ENCODE assay signal across 20 mouse cellular contexts in genomic region chr1:157143326-157143932, GRCm38 (mm10). TPM values are rescaled to one million over a fixed set of nuclear protein-coding genes. Genes with fewer than 3 reads are reported as not detected.
DNase-seq lines count a peak whose midpoint lies in the region; ATAC-seq and TF ChIP-seq lines count a peak whose summit lies in the region.
"Had no signal": no experiment of that assay in that cellular context is flagged by ENCODE, and none has a peak within 500 bp of the region (broad histone marks: within the 10 kb centered on the region; RNA-seq: fewer than 3 reads in every experiment).

No protein-coding gene starts in this region.

- H3K9me3 ChIP-seq in heart, embryonic 12.5 days (replicated peaks), result no peaks in the 10 kb centered on the region
- H3K9me3 ChIP-seq in forebrain, postnatal 0 days (ENCODE audit: low read length), result no peaks in the 10 kb centered on the region
- H3K9me3 ChIP-seq: forebrain, embryonic 15.5 days; limb, embryonic 15.5 days had no signal

- no peak overlapping the region for H3K4me3 ChIP-seq in heart, embryonic 12.5 days
- no peak overlapping the region for H3K4me3 ChIP-seq in forebrain, postnatal 0 days (ENCODE audit: low read depth, low read length)
- H3K4me3 ChIP-seq: forebrain, embryonic 15.5 days; gastrocnemius, adult 2 months; limb, embryonic 15.5 days; myocyte had no signal

- H3K36me3 ChIP-seq in heart, embryonic 12.5 days, result peaks cover 25% of the 10 kb centered on the region; the same call in 1 of the 2 replicates
- H3K36me3 ChIP-seq in forebrain, postnatal 0 days (ENCODE audit: insufficient read depth), result peaks cover 23% of the 10 kb centered on the region
- H3K36me3 ChIP-seq: limb, embryonic 15.5 days had no signal

- no peak for DNase-seq in heart, adult 8-10 months (ENCODE audit: low spot score)
- DNase-seq in kidney, adult 9 months, result peak; percentile 9
- no peak for DNase-seq in kidney, adult 8-10 months
- peak; percentile 27 for DNase-seq in embryo, embryonic 11 days
- DNase-seq in kidney, postnatal 10 days, result peak; percentile 22
- no peak for DNase-seq in forebrain, postnatal 0 days
- no peak for DNase-seq in left cerebral cortex, adult 9 months (ENCODE audit: low spot score in 2 of 2)
- DNase-seq: cerebellum, adult 18-20 months; gastrocnemius, adult 2 months; lung, embryonic 14.5 days; right cerebral cortex, postnatal 25 days; thymus, postnatal 4 days had no signal

- peak overlapping the region; percentile 83 for H3K27ac ChIP-seq in heart, embryonic 12.5 days (ENCODE audit: poor library complexity, severe bottlenecking)
- H3K27ac ChIP-seq in forebrain, postnatal 0 days (ENCODE audit: low read depth, low read length), result no peak overlapping the region
- H3K27ac ChIP-seq: forebrain, embryonic 15.5 days; gastrocnemius, adult 2 months; hindbrain, postnatal 0 days; limb, embryonic 15.5 days had no signal

- H3K4me2 ChIP-seq in heart, embryonic 12.5 days, result no peak overlapping the region
- H3K4me2 ChIP-seq in forebrain, postnatal 0 days (ENCODE audit: low read depth), result no peak overlapping the region
- H3K4me2 ChIP-seq: forebrain, embryonic 15.5 days; limb, embryonic 15.5 days; lung, embryonic 14.5 days; midbrain, embryonic 11.5 days had no signal

- WGBS in heart, embryonic 12.5 days, result 22% methylated on average over 7 of the region's 7 CpGs
- 70% methylated on average over 7 of the region's 7 CpGs for WGBS in forebrain, postnatal 0 days

- no peak overlapping the region for H3K9ac ChIP-seq in heart, embryonic 12.5 days
- no peak overlapping the region for H3K9ac ChIP-seq in forebrain, postnatal 0 days
- H3K9ac ChIP-seq: forebrain, embryonic 15.5 days; limb, embryonic 15.5 days; lung, embryonic 14.5 days had no signal

- no peaks in the 10 kb centered on the region for H3K27me3 ChIP-seq in heart, embryonic 12.5 days (replicated peaks)
- H3K27me3 ChIP-seq in forebrain, postnatal 0 days (ENCODE audit: insufficient read depth, low read length), result no peaks in the 10 kb centered on the region
- H3K27me3 ChIP-seq: forebrain, embryonic 15.5 days; limb, embryonic 15.5 days had no signal

- no peak for TF ChIP-seq CTCF in forebrain, postnatal 0 days (IDR thresholded peaks at IDR 0.05; ENCODE audit: low read depth)

- H3K4me1 ChIP-seq in heart, embryonic 12.5 days (replicated peaks), result peaks cover 24% of the 10 kb centered on the region
- H3K4me1 ChIP-seq in forebrain, postnatal 0 days (ENCODE audit: insufficient read depth), result no peaks in the 10 kb centered on the region
- H3K4me1 ChIP-seq: forebrain, embryonic 15.5 days; limb, embryonic 15.5 days had no signal

- no peak for ATAC-seq in heart, embryonic 12.5 days (ENCODE audit: insufficient number of reproducible peaks, low FRiP score)
- ATAC-seq in forebrain, postnatal 0 days, result no peak
- ATAC-seq: forebrain, embryonic 15.5 days; hindbrain, postnatal 0 days had no signal

RNA-seq across cellular contexts. Expression of gene Tex35, which starts 34.9 kb away (rescaled TPM):
- polyA plus RNA-seq in heart, embryonic 12.5 days (2016; fragmentation: Nextera tagmentation; extraction: Ambion mirVana), result not detected in 2 replicates
- not detected for total RNA-seq in heart, adult 8-10 months (2022)
- not detected in 2 replicates for total RNA-seq in forebrain, postnatal 0 days (2014; rRNA removed)
- 0.21 TPM in 1 of 2 replicates, not detected in the other for polyA plus RNA-seq in forebrain, postnatal 0 days (2015; fragmentation: Nextera tagmentation; extraction: Ambion mirVana)
- total RNA-seq: adrenal gland, adult 18-20 months; common myeloid progenitor, adult 5-6 weeks; gastrocnemius, adult 2 months; hindbrain, postnatal 0 days had no signal
- polyA plus RNA-seq: forebrain, embryonic 15.5 days; hindbrain, postnatal 0 days; limb, embryonic 15.5 days; lung, embryonic 14.5 days; midbrain, embryonic 11.5 days had no signal

Comparison
In these comparisons a context has a peak if more than half of its experiments do, and no peak if none do; other contexts are left out.
1. DNase-seq: peak in kidney, adult 9 months (single experiment), embryo, embryonic 11 days (single experiment) and kidney, postnatal 10 days (single experiment); none in heart, adult 8-10 months (single experiment), kidney, adult 8-10 months (0 of 2), forebrain, postnatal 0 days (single experiment) and left cerebral cortex, adult 9 months (0 of 2).